Mouse (Mus musculus) forebrain, embryonic 12.5 days (tissue): Measurements from ENCODE around the gene Sctr. TPM values are rescaled to one million over a fixed set of nuclear protein-coding genes. Genes with fewer than 3 reads are reported as not detected.

Experiments used
- ATAC-seq: fragments of 200-750 bp; cut with Nextera tagmentation; 2 replicates; pipeline ENCODE4 v1.8.0; 2017; ENCODE audit warnings: moderate TSS enrichment; ENCODE audit not compliant: low FRiP score
- H3K27ac ChIP-seq: fragments of 300-500 bp; sonication (generic); 2 replicates; pipeline ENCODE4 v1.5.1; 2016; ENCODE audit warnings: mild to moderate bottlenecking
- H3K27me3 ChIP-seq: fragments of 300-500 bp; sonication (generic); 2 replicates; pipeline ENCODE4 v1.6.1; 2016; ENCODE audit warnings: mild to moderate bottlenecking
- H3K36me3 ChIP-seq: fragments of 300-500 bp; sonication (generic); replicated peaks from 2 replicates; pipeline ENCODE4 v1.6.1; 2016; ENCODE audit warnings: mild to moderate bottlenecking
- H3K4me1 ChIP-seq: fragments of 300-500 bp; sonication (generic); 2 replicates; pipeline ENCODE4 v1.6.1; 2016
- H3K4me2 ChIP-seq: fragments of 300-500 bp; sonication (generic); 2 replicates; pipeline ENCODE4 v1.6.1; 2016; ENCODE audit warnings: mild to moderate bottlenecking, moderate library complexity
- H3K4me3 ChIP-seq: fragments of 300-500 bp; sonication (generic); replicated peaks from 2 replicates; pipeline ENCODE4 v1.5.1; 2016; ENCODE audit warnings: mild to moderate bottlenecking
- H3K9ac ChIP-seq: fragments of 300-500 bp; sonication (generic); 2 replicates; pipeline ENCODE4 v1.6.1; 2016; ENCODE audit warnings: mild to moderate bottlenecking
- H3K9me3 ChIP-seq: fragments of 300-500 bp; sonication (generic); 2 replicates; pipeline ENCODE4 v1.6.1; 2016
- WGBS: fragments of 180-500 bp; shearing (Covaris S2); methylation state at CpG from one replicate; pipeline ENCODE4 v1.1.7; 2016; 5-methylcytosine and 5-hydroxymethylcytosine counted together
- polyA plus RNA-seq: library from polyadenylated mRNA; unstranded; fragments of >200 nt; fragmentation: Nextera tagmentation; extraction: Ambion mirVana; gene quantifications from 2 replicates; pipeline ENCODE4 v1.2.1, GENCODE M21; 2016

The Sctr gene
- polyA plus RNA-seq, 1 experiment from 2014 or later: 0.84 TPM

- WGBS: 80% methylated on average over 2 of the region's 2 CpGs
- no peaks in the 10 kb centered on the region for H3K36me3 ChIP-seq
- H3K4me1 ChIP-seq: no peaks in the 10 kb centered on the region
- H3K4me2 ChIP-seq: no peak overlapping the region
- H3K27me3 ChIP-seq: no peaks in the 10 kb centered on the region
- no peak for ATAC-seq
- H3K9ac ChIP-seq: no peak overlapping the region
- H3K9me3 ChIP-seq: no peaks in the 10 kb centered on the region
- H3K27ac ChIP-seq: no peak overlapping the region
- H3K4me3 ChIP-seq: no peak overlapping the region
These were observed 26.8 kb downstream of the Sctr start for GRCm38 (mm10) chr1:120033469-120033854.

DNA sequence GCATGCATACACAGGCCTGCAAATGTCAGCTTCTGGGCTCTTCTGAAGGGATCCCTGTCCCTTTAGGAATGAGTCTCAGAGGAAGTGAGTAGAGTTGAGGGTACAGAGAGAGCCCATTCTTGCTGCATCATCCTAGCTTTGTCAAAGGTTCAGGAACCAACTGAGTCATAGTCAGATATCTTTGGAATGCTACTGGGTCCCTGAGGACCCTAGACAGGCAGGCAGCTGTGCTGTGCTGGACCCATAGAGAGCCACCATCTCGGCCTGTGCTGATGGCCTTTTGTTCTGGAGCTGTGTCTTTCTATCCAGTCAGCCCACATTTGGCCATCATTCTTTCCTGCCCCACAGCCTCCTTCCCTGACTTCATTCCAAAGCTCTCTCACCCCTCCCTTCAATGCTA lies 28.1 kb downstream of the Sctr start:
- H3K4me2 ChIP-seq: no peak overlapping the region
- WGBS: 71% methylated on average over 1 of the region's 1 CpGs
- H3K27ac ChIP-seq: no peak overlapping the region

DNA sequence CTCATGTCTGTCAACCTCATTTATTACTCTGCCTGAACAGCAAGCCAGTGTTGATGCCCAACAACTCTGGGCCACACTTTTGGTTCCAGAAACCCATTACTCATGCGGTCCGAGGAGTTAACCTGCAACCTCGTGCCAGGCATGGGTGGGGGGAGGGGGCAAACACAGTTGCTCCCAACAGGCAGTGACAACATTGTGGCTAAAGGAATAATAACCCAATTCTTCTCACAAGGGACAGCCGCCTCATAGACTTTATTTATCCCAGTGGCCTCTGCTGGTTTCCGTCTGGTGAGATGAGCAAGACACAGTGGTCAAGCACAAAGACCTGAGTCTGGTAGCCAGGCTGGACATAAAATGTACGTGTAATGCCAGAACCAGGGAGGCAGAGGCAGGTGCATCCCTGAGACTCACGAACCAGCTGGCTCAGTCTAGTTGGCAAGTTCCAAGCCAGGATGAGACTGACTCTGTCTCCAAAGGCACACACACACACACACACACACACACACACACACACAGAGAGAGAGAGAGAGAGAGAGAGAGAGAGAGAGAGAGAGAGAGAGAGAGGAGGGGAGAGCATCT lies 28.9 kb downstream of the Sctr start:
- H3K36me3 ChIP-seq: no peaks in the 10 kb centered on the region
- no peak overlapping the region for H3K9ac ChIP-seq
- H3K4me2 ChIP-seq: no peak overlapping the region
- no peaks in the 10 kb centered on the region for H3K4me1 ChIP-seq
- WGBS: 76% methylated on average over 7 of the region's 7 CpGs
- H3K4me3 ChIP-seq: no peak overlapping the region
- no peaks in the 10 kb centered on the region for H3K27me3 ChIP-seq
- ATAC-seq: no peak
- H3K9me3 ChIP-seq: no peaks in the 10 kb centered on the region
- H3K27ac ChIP-seq: no peak overlapping the region

More for the DNA sequence above, 28.1 kb downstream of the Sctr start:
- Histone ChIP-seq H3K9me3 (no peaks in the 10 kb centered on the region), H3K4me1 (no peaks in the 10 kb centered on the region), H3K4me3 (no peak overlapping the region), H3K9ac (no peak overlapping the region), H3K27me3 (no peaks in the 10 kb centered on the region), H3K36me3 (no peaks in the 10 kb centered on the region)
- ATAC-seq: no peak

- Histone ChIP-seq H3K36me3 (no peaks in the 10 kb centered on the region), H3K27ac (no peak overlapping the region), H3K27me3 (no peaks in the 10 kb centered on the region), H3K4me1 (no peaks in the 10 kb centered on the region), H3K9ac (no peak overlapping the region), H3K4me3 (no peak overlapping the region), H3K4me2 (no peak overlapping the region), H3K9me3 (no peaks in the 10 kb centered on the region)
- WGBS: 76% methylated on average over 9 of the region's 9 CpGs
- ATAC-seq: no peak
These were observed 30.5 kb downstream of the Sctr start for GRCm38 (mm10) chr1:120037021-120037683.

GRCm38 (mm10) chr1:120038594-120038993 lies 31.9 kb downstream of the Sctr start:
- Histone ChIP-seq H3K4me3 (no peak overlapping the region), H3K9ac (no peak overlapping the region), H3K4me1 (no peaks in the 10 kb centered on the region), H3K4me2 (no peak overlapping the region), H3K27me3 (no peaks in the 10 kb centered on the region), H3K27ac (no peak overlapping the region), H3K9me3 (no peaks in the 10 kb centered on the region), H3K36me3 (no peaks in the 10 kb centered on the region)
- ATAC-seq: no peak
- WGBS: 86% methylated on average over 9 of the region's 9 CpGs

GRCm38 (mm10) chr1:120042421-120042820 lies 35.7 kb downstream of the Sctr start:
- no peak for ATAC-seq
- Histone ChIP-seq H3K9me3 (no peaks in the 10 kb centered on the region), H3K4me3 (no peak overlapping the region), H3K9ac (no peak overlapping the region), H3K4me2 (no peak overlapping the region), H3K27me3 (no peaks in the 10 kb centered on the region), H3K36me3 (no peaks in the 10 kb centered on the region), H3K27ac (no peak overlapping the region), H3K4me1 (no peaks in the 10 kb centered on the region)
- 64% methylated on average over 8 of the region's 8 CpGs for WGBS

- Histone ChIP-seq H3K9me3 (no peaks in the 10 kb centered on the region), H3K9ac (no peak overlapping the region), H3K4me1 (no peaks in the 10 kb centered on the region), H3K4me2 (no peak overlapping the region), H3K27me3 (no peaks in the 10 kb centered on the region), H3K27ac (no peak overlapping the region), H3K4me3 (no peak overlapping the region), H3K36me3 (no peaks in the 10 kb centered on the region)
- ATAC-seq: no peak
- 93% methylated on average over 16 of the region's 16 CpGs for WGBS
These were observed 37.9 kb downstream of the Sctr start for GRCm38 (mm10) chr1:120044584-120044983.

DNA sequence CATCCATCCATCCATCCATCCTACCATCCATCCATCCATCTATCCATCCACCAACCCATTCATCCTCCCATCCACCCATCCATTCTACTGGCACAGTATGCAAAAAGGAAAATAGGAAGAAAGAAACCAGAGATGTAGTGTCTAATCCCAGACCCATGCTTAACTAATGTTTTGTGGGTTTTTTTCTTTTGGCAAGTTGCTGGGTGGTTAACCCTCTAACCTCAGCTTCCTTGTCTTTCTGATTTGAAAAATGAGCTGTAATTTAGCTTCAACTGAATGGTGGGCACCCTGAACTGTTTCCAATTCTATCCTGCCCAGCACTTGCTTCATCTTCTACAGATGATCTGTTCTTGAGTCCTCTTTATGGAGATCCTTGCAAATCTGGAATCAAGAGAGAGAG lies 40.6 kb downstream of the Sctr start:
- ATAC-seq: no peak
- Histone ChIP-seq H3K9me3 (no peaks in the 10 kb centered on the region), H3K27me3 (no peaks in the 10 kb centered on the region), H3K4me3 (no peak overlapping the region), H3K36me3 (no peaks in the 10 kb centered on the region), H3K9ac (no peak overlapping the region), H3K4me1 (no peaks in the 10 kb centered on the region), H3K4me2 (no peak overlapping the region), H3K27ac (no peak overlapping the region)

GRCm38 (mm10) chr1:120051070-120051469 lies 44.4 kb downstream of the Sctr start:
- ATAC-seq: no peak
- WGBS: 50% methylated on average over 1 of the region's 1 CpGs

GRCm38 (mm10) chr1:120054997-120055396 lies 48.3 kb downstream of the Sctr start:
- H3K9me3 ChIP-seq: peaks cover 4% of the 10 kb centered on the region; the same call in 1 of the 2 replicates
- no peak overlapping the region for H3K9ac ChIP-seq
- no peak overlapping the region for H3K4me3 ChIP-seq
- WGBS: 90% methylated on average over 6 of the region's 6 CpGs
- no peak for ATAC-seq
- no peaks in the 10 kb centered on the region for H3K27me3 ChIP-seq
- H3K4me2 ChIP-seq: no peak overlapping the region
- no peaks in the 10 kb centered on the region for H3K36me3 ChIP-seq
- no peak overlapping the region for H3K27ac ChIP-seq
- peaks cover 3% of the 10 kb centered on the region; the same call in 1 of the 2 replicates for H3K4me1 ChIP-seq

More at GRCm38 (mm10) chr1:120051070-120051469, 44.4 kb downstream of the Sctr start:
- H3K4me1 ChIP-seq: peaks cover 3% of the 10 kb centered on the region; the same call in 1 of the 2 replicates
- no peaks in the 10 kb centered on the region for H3K36me3 ChIP-seq
- no peak overlapping the region for H3K4me2 ChIP-seq
- no peak overlapping the region for H3K9ac ChIP-seq
- H3K9me3 ChIP-seq: peaks cover 4% of the 10 kb centered on the region; the same call in 1 of the 2 replicates
- H3K27ac ChIP-seq: no peak overlapping the region
- H3K27me3 ChIP-seq: no peaks in the 10 kb centered on the region
- no peak overlapping the region for H3K4me3 ChIP-seq

GRCm38 (mm10) chr1:120055475-120055874 lies 48.8 kb downstream of the Sctr start:
- Histone ChIP-seq H3K9ac (no peak overlapping the region), H3K9me3 (peaks cover 4% of the 10 kb centered on the region; the same call in 1 of the 2 replicates), H3K4me1 (peaks cover 3% of the 10 kb centered on the region; the same call in 1 of the 2 replicates), H3K4me3 (no peak overlapping the region), H3K4me2 (no peak overlapping the region), H3K27me3 (no peaks in the 10 kb centered on the region), H3K27ac (no peak overlapping the region), H3K36me3 (no peaks in the 10 kb centered on the region)
- ATAC-seq: no peak
- 81% methylated on average over 6 of the region's 6 CpGs for WGBS

- H3K9ac ChIP-seq: no peak overlapping the region
- H3K9me3 ChIP-seq: peaks cover 4% of the 10 kb centered on the region; the same call in 1 of the 2 replicates
- no peak overlapping the region for H3K27ac ChIP-seq
- peaks cover 3% of the 10 kb centered on the region; the same call in 1 of the 2 replicates for H3K4me1 ChIP-seq
- WGBS: 63% methylated on average over 7 of the region's 7 CpGs
- H3K4me3 ChIP-seq: no peak overlapping the region
- ATAC-seq: no peak
- no peaks in the 10 kb centered on the region for H3K27me3 ChIP-seq
- H3K36me3 ChIP-seq: no peaks in the 10 kb centered on the region
- H3K4me2 ChIP-seq: no peak overlapping the region
These were observed 49.5 kb downstream of the Sctr start for GRCm38 (mm10) chr1:120056236-120056635.

- Histone ChIP-seq H3K27me3 (no peaks in the 10 kb centered on the region), H3K9me3 (peaks cover 4% of the 10 kb centered on the region; the same call in 1 of the 2 replicates), H3K36me3 (no peaks in the 10 kb centered on the region), H3K27ac (no peak overlapping the region), H3K9ac (no peak overlapping the region), H3K4me2 (no peak overlapping the region), H3K4me3 (no peak overlapping the region), H3K4me1 (peaks cover 3% of the 10 kb centered on the region; the same call in 1 of the 2 replicates)
- 82% methylated on average over 14 of the region's 14 CpGs for WGBS
- no peak for ATAC-seq
These were observed 50.4 kb downstream of the Sctr start for GRCm38 (mm10) chr1:120057044-120057443.
